Mouse (Mus musculus): Measurements from ENCODE around the gene Gimap8. TPM values are rescaled to one million over a fixed set of nuclear protein-coding genes. Genes with fewer than 3 reads are reported as not detected.
A peak's percentile ranks its signal among the peaks of the same experiment; 100 is the strongest.
"Not testable (repeated sequence)": the region's sequence is repeated elsewhere in the genome, so short reads cannot be mapped to it uniquely, and the experiment has no call there.

Gene Gimap8
- polyA plus RNA-seq, 1 experiment from 2014 or later: 11.8 TPM

DNA sequence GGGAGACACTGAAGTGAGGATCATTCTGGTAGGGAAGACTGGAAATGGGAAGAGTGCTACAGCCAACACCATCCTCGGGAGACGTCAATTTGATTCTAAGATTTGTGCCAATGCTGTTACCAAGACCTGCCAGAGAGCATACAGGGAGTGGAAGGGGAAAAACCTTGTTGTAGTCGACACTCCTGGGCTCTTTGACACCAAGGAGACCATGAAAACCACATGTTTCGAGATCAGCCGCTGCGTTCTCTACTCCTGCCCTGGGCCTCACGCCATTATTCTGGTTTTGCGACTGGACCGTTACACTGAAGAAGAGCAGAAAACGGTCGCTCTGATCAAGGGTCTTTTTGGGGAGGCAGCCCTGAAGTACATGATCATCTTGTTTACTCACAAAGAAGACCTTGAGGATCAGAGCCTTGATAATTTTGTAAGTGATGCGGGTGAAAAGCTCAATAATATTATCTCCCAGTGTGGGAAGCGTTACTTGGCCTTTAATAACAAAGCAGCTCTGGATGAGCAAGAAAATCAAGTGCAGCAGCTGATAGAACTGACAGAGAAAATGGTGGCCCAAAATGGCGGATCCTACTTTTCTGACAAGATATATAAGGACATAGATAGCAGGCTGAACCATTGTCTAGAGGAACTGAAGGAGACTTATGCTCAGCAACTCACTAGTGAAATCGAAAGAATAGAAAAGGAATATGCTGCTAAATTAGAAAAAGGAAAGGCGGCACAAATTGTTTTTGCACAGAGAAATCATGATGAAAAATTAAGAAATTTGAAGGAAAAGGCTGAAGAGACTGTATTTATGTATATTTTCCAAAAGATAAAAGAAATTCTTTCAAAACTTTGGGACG is 30.7 kb downstream of the Gimap8 start:
- DNase-seq (ENCODE audit: low spot score): no peak

DNA sequence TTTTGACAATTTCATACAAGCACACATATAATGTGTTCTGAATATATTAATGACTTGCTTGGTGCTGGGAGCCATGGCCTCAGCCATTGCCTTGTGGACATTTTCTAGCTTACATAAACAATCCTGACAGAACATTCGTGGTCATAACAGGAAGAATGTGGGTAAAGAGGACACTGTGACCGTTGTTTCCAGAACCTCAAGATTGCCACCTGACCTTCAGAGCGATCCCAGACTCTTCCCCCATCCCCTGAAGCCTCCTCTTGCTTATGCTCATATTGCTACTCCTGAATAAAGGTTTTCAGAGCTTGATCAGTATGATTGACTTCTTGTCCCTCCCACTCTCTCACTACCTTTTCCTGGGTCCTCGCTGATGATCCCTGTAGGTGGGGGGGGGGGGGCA is 31.4 kb downstream of the Gimap8 start:
- no peak for DNase-seq (ENCODE audit: low spot score)

DNA sequence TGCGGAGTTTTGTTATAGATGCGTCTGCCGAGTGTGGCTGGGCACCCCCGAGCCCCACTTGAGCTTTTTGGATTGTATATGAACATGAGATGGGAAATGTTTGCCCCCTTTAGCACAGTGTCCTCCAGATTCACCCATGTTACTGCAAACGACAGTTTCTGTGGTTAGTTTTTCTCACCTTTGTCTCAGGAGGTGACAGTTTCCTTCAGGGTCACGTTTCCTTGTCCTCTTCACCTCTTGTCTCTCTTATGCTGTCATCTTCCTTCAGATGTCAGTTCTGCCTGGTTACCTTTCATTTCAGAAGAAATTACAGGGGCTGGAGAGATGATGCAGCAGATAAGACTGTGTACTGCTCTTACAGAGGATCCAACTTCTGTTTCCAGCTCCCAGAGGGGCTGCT is 32.7 kb downstream of the Gimap8 start:
- peak; percentile 43 for DNase-seq (ENCODE audit: low spot score)

DNA sequence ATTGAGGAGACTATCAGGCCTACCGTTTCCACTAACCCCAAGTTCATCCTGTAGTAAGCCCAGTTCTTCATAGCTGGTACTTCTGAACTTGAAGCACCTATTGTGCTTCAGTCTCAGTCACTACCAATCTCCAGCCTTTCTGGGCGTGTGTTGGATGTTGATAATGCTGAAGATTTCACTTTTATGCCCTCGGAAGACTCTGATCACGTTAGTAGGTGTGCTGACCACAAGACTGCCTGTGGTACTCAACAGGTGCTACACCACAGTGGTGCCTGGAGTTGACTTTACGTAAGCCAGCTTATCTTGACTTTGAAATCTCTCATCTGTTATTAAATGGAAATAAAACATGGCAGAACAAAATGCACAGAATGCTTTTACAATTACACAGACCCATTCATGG is 33.4 kb downstream of the Gimap8 start:
- DNase-seq (ENCODE audit: low spot score): peak; percentile 53

DNA sequence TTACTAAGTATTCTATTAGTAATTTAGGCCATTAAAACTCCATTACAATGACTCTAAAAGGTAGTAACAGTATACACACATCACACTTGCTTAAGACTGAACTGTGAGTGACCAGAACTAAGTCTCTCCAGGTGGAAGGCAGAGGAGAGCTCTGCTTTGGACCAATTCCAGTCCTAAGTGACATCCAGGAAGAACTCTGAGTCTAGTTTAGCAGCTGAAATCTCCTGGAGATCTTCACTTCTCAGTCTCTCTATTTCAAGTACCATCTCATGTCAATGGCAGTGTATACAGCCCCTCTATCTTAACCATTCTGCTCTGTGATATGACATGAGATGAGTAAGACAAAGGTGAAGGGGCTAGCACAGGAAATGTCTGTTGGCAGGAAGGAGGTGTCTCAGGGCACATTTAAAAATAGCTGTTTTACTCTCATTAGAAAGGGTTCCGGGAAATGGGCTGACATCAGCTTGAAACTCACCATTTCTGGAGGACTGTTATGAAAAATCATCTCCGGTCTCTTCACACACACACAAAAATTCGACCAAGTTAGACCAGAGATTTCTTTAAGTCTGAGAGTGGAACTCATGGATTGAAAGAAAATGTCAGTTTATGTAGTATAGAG is 34.5 kb downstream of the Gimap8 start:
- peak; percentile 65 for DNase-seq (ENCODE audit: low spot score)

DNA sequence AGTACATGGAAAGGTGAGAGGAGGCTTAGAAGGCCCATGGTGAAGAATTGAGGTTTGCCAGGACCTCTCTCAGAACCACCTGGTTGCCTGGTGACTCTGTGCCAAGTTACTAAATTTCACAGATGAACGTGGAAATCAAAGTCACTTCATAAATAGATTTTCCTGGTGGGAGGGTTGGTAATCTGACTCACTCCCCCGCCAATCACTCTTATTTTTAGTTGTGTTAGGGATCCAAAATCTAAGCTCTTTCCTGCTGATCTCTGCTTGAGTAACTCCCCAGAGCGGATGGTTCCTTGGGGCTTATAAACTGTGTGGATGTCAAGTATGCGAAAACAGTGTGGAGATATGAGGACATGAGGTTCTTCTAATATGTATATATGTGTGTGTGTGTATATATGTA is 35.2 kb downstream of the Gimap8 start:
- no peak for DNase-seq (ENCODE audit: low spot score)

DNA sequence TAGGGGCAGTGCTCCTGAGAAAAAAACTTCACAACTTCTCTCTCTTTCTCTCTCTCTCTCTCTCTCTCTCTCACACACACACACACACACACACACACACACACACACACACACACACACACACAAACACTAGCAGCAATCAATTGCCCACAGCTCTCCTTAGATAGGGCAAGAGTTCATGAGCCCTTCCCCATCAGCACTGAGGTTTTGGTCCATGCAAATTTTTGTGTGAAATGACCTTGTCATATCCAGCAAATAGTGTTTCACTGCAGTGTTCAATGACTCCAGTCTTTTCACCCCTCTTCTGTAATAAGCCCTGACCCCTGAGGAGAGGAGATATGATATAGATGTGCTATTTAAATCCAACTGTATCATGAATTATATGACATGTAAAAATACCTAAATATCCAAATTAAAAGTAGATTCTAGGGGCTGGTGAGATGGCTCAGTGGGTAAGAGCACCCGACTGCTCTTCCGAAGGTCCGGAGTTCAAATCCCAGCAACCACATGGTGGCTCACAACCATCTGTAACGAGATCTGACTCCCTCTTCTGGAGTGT is 36.3 kb downstream of the Gimap8 start:
- DNase-seq (ENCODE audit: low spot score): not testable (repeated sequence)

DNA sequence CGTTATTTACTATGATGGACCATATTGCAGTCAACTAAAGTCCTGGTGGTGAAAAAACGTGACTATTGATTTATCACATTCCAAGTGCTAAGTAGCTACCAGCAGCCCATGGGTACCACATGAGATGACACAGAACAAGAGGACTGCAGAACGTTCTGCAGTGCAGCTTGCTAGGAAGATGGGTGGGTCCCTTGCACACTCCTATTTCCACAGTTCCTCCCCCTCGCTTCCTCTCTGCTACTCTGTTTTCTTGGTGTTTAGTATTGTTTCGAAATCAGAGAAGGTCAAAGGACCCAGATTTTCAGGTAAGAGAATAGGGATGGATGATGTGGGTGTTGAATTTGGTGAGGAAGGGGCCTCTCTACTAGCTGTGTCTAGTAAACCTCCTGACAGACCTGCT is 37.3 kb downstream of the Gimap8 start, which contains the start of gene Gimap4:
Gene Gimap4, plus strand, starts transcription at position 231 of the 400 bp plus-strand sequence.
- no peak for DNase-seq (ENCODE audit: low spot score)

DNA sequence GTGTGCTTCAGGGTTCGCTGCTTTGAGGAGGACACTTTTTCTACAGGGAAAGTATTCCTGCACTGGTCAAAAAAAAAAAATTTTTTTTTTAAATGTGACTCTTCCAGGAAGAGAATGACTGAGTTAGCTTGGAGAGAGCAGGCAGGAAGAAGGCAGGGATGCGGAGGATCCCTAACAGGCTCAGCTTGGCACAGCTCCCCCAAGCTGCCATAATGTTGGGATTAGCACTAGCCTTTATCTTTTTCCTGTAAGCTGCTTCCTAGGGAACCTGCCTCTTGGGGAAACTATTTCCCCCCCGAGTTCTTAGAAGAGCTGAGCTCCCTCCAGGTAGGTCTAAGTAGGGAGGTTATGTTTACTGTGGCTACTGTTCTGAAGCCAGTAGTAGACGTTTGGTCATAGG is 37.8 kb downstream of the Gimap8 start:
- no peak for DNase-seq (ENCODE audit: low spot score)

DNA sequence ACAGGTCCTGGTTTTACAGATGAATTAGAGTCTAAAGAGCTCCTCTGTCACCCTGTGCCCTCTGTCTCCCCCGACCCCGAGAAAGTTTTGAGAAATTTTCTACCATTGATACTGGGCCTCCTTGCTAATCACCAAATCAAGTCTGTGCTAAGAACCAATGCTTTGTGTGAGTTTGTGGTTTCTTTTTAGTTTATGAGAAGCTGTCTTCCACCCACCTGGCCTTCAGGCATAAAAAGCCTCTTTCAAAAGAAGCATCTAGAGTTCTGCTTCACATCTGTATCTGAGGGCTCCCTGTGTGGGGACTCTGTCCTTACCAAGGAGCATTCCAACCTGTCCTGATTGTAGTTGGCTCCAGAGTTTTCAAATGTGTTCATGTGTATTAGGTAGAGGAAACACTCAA is 38.2 kb downstream of the Gimap8 start:
- DNase-seq (ENCODE audit: low spot score): no peak

DNA sequence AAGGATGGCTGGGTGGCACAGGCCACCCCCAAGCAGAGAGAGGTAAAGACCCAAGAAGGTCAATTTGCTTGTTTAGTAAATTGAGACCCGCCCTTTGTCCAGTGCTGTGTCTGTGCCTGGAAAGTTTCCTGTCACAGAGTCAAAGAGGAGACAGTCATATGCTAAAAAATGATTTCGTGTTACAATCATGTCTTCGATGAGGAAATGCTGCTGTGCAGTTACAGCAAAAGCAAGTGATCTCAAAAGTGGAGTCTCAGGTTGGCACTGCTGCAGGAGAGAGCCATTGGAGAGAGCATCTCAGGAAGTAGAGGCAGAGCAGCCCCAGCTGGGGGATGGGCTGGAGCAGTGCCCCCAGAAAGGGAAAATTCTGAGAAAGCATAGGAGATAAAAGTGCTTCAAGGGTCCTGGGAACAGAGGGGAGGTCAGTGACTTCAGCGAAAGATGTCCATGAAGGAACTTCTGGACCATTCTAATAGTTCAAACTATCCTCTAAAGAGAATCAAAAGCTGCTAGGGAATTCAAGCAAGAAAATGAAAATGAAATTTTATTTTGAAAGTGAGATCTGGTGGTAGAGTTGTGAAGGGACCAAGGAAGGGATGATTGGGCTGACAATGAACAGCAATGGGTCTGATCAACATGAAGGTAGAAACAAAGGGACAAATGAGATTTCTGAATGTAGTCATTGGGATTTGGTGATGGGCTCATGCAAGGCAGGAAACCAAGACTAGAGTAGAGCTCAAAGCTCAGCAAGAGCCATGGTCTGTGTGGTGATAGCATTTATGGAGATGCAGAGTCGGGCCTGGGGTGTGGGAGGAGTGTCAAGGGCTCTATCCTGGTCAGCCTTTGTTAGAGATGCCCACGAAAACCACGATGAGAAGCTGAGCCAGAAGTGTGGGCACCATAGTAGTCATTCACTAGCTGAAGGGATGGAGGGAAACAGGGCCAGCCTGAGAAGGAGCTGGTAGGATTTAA is 38.9 kb downstream of the Gimap8 start:
- no peak for DNase-seq (ENCODE audit: low spot score)

DNA sequence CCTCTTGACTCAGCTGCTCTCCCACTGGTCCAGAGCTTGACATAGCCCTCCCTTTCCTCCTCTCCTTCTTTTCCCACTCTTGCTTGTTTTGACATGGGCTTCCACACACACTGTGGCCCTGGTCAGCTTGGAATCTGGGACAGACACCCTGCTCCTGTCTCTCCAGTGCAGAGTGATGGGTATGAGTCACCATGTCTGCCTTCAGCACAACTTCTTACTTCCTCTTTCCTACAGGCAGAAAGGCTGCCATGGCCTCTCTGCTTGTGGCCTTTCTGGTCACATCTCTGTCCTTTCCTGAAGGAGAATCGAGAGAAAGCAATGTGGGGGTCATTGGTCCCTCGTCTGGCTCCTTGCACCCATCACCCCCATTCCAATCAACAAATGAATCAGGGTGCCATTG is 40.0 kb downstream of the Gimap8 start:
- no peak for DNase-seq (ENCODE audit: low spot score)

DNA sequence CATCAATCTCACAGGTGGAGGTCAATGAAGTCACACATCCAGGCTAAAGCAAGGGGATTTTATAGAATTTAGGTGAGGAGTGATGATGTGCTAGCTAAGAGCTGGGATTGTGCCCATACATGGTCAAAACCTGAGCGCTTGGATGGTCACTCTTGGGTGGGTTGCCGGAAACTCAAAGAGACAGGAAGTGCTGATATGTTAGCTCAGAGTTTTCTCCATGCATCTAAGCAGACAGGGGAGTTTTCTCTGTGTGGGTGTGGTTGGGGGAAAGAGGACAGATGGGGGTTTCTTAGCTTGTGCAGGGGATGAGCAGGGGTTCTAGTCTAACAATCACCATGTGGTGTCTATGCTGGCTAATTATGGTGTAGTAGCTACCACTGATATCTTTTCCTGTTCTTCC is 42.3 kb downstream of the Gimap8 start:
- DNase-seq (ENCODE audit: low spot score): no peak

DNA sequence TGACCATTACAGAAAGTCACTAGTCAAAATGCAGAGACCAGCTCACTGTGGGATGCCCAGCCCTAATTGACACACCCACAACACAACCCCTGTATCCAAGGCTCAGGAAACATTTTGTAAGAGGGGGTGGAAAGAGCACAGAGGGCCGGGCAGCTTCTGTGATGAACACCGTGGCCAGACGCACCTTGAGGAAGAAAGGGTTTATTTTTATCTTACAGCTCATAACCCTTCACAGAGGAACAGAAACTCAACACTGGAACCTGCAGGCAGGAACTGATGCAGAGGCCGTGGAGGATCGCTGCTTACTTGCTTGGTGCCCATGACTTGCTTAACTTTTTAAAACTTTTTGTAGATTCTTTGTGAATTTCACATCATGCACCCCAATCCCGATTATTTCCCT is 45.9 kb downstream of the Gimap8 start:
- DNase-seq (ENCODE audit: low spot score): no peak

DNA sequence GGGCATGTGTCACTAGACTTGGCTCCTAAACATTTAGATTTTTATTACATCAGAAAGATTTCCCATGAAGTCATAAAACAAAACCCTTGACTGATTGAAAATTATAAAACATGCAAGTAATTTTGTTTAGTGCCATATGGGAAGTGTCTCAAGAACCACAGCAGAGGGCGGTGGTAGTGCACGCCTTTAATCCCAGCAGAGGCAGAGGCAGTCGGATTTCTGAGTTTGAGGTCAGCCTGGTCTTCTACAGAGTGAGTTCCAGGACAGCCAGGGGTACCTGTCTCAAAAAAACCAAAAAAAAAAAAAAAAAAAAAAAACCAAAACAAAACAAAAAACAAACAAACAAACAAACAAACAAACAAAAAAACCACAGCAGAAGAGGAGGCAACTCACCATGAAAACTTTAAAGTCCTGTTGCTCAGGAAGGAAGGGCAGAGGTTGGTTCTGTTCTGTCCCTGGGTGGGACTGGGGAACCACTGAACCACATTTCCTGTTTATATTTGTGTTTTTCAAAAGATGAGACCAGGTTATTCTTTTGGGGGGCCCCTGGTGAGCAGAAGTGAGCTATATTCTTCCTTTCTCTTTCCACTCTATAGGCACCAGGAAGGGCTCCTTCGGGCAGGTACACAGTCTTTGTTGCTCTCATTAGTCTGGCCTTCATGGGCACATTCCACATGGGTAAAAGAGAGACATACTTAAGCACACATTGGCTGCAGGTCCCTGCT is 50.0 kb downstream of the Gimap8 start:
- DNase-seq (ENCODE audit: low spot score): no peak

DNA sequence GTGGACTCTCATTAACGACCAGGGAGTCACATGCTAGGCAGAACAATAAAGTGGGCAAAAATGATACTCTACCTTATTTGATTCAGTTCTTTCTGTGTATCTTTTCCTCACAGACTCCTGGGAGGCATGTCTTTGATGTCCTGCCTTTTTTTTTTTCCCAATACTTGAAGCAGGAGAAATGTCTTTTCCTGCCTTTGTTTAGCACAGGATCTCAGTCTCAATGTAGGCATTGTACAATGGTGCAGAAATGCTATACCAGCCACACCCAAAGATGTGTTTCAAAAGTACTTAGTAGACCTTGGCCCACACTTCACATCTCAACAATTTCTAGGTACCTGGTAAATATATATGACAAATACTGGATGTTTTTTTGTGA is 50.5 kb downstream of the Gimap8 start:
- no peak for DNase-seq (ENCODE audit: low spot score)

DNA sequence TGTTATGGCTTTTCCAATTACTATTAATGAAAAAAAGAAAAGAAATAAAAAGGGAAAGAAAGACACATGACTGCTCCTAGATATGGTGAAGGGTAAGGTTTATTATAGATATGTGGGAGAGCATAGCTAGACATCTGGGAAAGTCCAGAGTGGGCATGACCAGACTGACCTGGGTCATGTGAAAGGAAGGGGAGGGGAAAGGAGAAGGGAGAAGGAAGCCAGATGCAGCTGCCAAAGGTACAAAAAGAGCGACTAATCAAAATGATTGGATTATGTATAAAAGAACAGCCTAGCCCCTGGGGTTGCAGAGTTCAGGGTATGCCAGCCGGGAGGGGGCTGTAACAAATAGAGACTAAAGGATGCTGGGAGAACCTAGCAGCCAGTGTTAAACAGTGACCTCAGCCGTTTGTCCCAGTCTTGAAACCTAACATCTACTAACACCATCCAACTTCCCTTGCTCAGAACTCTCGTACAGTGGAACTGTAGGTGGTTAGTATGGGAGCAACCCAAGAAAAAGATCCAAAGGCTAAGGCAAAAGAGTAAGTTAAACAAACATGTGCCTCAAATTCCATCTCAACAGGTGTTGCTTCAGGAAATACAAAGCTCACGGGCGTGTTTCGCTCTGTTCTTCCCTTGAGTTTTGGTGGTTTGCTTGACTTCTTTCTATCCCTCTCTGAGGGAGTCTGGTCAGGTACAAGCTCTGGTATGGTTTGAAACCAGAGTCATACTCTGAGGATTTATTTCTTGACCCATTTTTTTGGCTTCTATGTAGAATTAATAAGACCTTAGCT is 51.2 kb downstream of the Gimap8 start:
- DNase-seq (ENCODE audit: low spot score): no peak

DNA sequence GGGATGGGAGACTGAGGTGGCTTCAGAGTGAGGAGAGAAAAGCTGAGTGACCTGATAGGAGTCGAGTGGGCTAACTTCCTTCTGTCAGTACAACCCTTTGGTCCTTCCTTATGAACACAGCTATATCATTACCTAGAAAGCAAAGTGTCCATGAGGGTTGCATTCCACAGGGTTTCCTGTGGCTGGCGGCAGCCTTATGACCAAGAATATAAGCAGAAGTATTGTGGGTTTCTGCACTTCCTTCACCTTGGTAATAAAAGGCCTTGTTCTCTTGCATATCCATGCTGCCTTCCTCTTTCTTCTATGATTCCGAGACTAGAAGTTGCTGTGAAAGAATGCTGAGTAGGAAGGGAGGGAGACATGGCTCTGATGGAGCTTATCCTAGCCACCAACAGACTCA is 51.9 kb downstream of the Gimap8 start:
- DNase-seq (ENCODE audit: low spot score): no peak

DNA sequence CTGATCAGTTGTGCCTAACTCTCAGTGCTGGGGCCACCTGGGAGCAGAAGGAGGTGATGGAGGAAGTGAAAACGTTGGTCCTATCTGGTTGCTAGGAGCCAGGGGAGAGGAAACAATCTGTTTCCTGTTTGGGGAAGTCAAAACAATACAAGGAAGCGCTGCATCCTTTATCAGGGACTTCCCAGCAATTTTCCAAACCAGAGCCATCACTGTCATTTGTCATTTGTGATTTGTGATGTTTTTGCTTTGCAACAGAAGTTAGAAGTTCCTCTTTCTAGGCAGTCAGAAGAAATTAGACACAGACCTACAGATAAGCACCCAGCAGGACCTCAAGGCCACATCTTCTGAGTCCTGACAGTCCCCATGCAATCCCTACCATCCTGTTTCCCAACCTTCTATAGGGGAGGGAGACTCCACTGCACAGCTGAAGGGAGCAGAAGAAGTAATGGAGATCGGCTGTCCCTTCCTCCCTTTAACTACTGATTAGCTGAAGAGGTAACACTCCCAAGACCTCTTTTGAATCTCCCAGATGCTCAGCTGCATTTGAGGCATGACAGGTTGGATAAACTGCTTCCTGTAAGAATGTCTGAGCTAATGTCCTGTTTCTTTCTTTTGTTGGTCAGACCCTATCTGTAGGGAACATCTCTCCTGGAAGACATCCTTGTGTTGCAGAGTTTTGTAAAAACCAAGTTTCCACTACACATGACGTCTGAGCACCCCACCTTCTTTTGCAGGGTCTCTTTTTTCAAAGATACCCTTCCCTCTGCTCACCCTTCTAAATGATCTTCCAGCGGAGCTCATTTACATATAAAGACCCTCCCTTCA is 53.4 kb downstream of the Gimap8 start:
- no peak for DNase-seq (ENCODE audit: low spot score)
